Mouse (Mus musculus): ENCODE results near the gene 2200002D01Rik.

DNA sequence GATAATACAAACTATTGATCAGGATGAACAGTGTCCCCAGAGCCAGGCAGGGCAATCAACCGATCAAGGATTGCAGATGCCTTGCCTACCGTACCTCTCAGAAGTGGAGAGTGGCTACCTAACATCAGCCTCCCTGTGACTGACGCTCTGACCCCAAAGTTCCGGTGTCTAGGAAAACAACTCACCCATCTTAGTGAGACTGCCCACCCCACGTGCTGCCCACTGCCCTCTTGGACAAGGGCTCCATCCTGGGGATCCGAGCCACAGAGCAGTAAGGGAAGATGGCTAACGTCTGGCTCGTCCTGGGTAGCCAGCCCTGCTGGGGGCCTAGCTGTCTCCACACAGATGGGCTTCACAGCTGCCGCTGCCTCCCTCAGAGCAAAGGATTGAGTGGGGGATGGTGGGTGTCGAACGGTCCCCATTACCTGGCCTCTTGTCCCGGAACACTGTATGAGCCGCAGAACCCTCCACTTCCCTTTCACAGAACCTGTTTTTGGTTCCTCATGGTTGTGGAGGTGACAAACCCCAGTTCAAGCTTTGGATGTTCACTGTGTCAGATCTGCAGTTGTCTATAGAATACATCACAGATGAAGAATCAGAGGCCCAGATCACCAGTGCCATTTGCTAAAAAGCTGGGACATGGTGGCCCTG lies 46.0 kb upstream of the 2200002D01Rik start:
- TF ChIP-seq CTCF (IDR thresholded peaks at IDR 0.05; ENCODE audit: extremely low read depth, insufficient read depth, low read length) (no peak), POLR2A (IDR thresholded peaks at IDR 0.05; ENCODE audit: extremely low read depth, insufficient read depth, low read length) (no peak)
